8 mouse cellular contexts compared by ENCODE assay signal in the genomic region with DNA sequence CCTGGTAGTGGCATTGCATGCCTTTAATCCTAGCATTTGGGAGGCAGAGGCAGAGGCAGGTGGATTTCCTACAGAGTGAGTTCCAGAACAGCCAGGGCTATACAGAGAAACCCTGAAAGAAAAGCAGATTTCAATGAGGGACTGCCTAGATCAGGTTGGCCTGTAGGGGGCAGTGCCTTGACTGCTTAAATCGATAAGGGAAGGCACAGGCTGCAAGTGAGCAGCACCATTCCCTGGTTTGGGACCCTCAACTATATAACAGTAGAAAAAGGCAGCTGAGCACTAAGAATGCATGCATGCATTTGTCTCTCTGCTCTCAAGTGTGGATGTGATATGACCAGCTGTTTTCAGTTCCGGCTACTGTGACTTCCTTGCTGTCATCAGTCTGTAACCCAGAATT.
DNase-seq lines count a peak whose midpoint lies in the region; ATAC-seq and TF ChIP-seq lines count a peak whose summit lies in the region.

No protein-coding gene starts in this region.

- TF ChIP-seq CTCF in stomach, postnatal 0 days (IDR thresholded peaks at IDR 0.05; ENCODE audit: low read depth) = peak; percentile 79

- no peak overlapping the region for H3K4me2 ChIP-seq in hindbrain, embryonic 16.5 days (ENCODE audit: low read length)
- no peak overlapping the region; the same call in 1 of the 2 replicates for H3K4me2 ChIP-seq in stomach, postnatal 0 days (replicated peaks; ENCODE audit: low read depth)

- H3K27me3 ChIP-seq in hindbrain, embryonic 16.5 days (replicated peaks; ENCODE audit: control insufficient read depth, insufficient read depth, low read length) = no peaks in the 10 kb centered on the region
- H3K27me3 ChIP-seq in stomach, postnatal 0 days (ENCODE audit: control insufficient read depth, insufficient read depth, low read length) = no peaks in the 10 kb centered on the region

- H3K27ac ChIP-seq in hindbrain, embryonic 16.5 days (ENCODE audit: low read depth, low read length) = no peak overlapping the region
- no peak overlapping the region for H3K27ac ChIP-seq in stomach, postnatal 0 days (replicated peaks)

- H3K9me3 ChIP-seq in hindbrain, embryonic 16.5 days (ENCODE audit: control insufficient read depth, low read length) = no peaks in the 10 kb centered on the region
- H3K9me3 ChIP-seq in stomach, postnatal 0 days (ENCODE audit: control insufficient read depth, low read length) = no peaks in the 10 kb centered on the region

- no peaks in the 10 kb centered on the region for H3K36me3 ChIP-seq in hindbrain, embryonic 16.5 days (ENCODE audit: control insufficient read depth, insufficient read depth, low read length)
- H3K36me3 ChIP-seq in stomach, postnatal 0 days (ENCODE audit: control insufficient read depth, insufficient read depth, low read length) = no peaks in the 10 kb centered on the region

- no peak for TF ChIP-seq EP300 in stomach, postnatal 0 days (optimal IDR thresholded peaks at IDR 0.05)

- DNase-seq in CD4-positive, CD25-positive, alpha-beta regulatory T cell, adult 2 months (ENCODE audit: low read depth, low spot score) = peak; percentile 13
- DNase-seq in left cerebral cortex, adult 18-20 months (ENCODE audit: low spot score in 2 of 2) = peak; percentile 40 to 50
- DNase-seq in left cerebral cortex, adult 8-10 months (ENCODE audit: low spot score in 2 of 2) = no peak
- DNase-seq in cerebellum, postnatal 36 days = peak; percentile 21 to 22
- peak; percentile 65 for DNase-seq in stomach, postnatal 0 days (ENCODE audit: low spot score)

- H3K9ac ChIP-seq in hindbrain, embryonic 16.5 days (ENCODE audit: low read depth, low read length) = no peak overlapping the region
- H3K9ac ChIP-seq in stomach, postnatal 0 days (ENCODE audit: low read length) = no peak overlapping the region

- H3K4me3 ChIP-seq in hindbrain, embryonic 16.5 days (ENCODE audit: low read length) = no peak overlapping the region
- no peak overlapping the region for H3K4me3 ChIP-seq in stomach, postnatal 0 days (ENCODE audit: low read depth, low read length)

- H3K4me1 ChIP-seq in hindbrain, embryonic 16.5 days (ENCODE audit: control insufficient read depth, insufficient read depth, low read depth, low read length) = no peaks in the 10 kb centered on the region
- H3K4me1 ChIP-seq in stomach, postnatal 0 days (replicated peaks; ENCODE audit: control insufficient read depth, insufficient read depth) = no peaks in the 10 kb centered on the region

- 66% methylated on average over 2 of the region's 2 CpGs for WGBS in hindbrain, embryonic 16.5 days
- 41% methylated on average over 2 of the region's 2 CpGs for WGBS in stomach, postnatal 0 days

- no peak for ATAC-seq in CD4-positive, CD25-positive, alpha-beta regulatory T cell, adult 4 months
- peak; percentile 69; the same call in 1 of the 2 replicates for ATAC-seq in hindbrain, embryonic 16.5 days
- ATAC-seq in megakaryocyte progenitor cell, adult 5-6 weeks (replicated peaks; ENCODE audit: poor library complexity) = peak; percentile 69
- ATAC-seq in stomach, postnatal 0 days (ENCODE audit: low FRiP score, low TSS enrichment) = peak; percentile 42; the same call in 1 of the 2 replicates

Comparison
In these comparisons a context has a peak if more than half of its experiments do, and no peak if none do; other contexts are left out.
1. DNase-seq: peak in CD4-positive, CD25-positive, alpha-beta regulatory T cell, adult 2 months (single experiment), left cerebral cortex, adult 18-20 months (2 of 2), cerebellum, postnatal 36 days (2 of 2) and stomach, postnatal 0 days (single experiment); none in left cerebral cortex, adult 8-10 months (0 of 2).